Mouse (Mus musculus) bone marrow macrophage, adult 2 months (primary cell): ENCODE measurements around the gene Ppp1r21. TPM values are rescaled to one million over a fixed set of nuclear protein-coding genes. Genes with fewer than 3 reads are reported as not detected.
A peak's percentile ranks its signal among the peaks of the same experiment; 100 is the strongest.

Source experiments
- H3K27ac ChIP-seq: 2 replicates; pipeline ENCODE4 v1.5.1; 2012; ENCODE audit warnings: low read depth, low read length; ENCODE audit not compliant: insufficient read depth
- H3K4me1 ChIP-seq: 2 replicates; pipeline ENCODE4 v1.6.1; 2012; ENCODE audit warnings: low read length; ENCODE audit not compliant: control insufficient read depth, insufficient read depth
- H3K4me3 ChIP-seq: 2 replicates; pipeline ENCODE4 v1.5.1; 2012; ENCODE audit warnings: mild to moderate bottlenecking, low read length, moderate library complexity; ENCODE audit not compliant: insufficient read depth
- CTCF ChIP-seq: IDR thresholded peaks from 2 replicates; pipeline ENCODE4 v1.5.1; 2012; ENCODE audit warnings: low read depth, mild to moderate bottlenecking, low read length, moderate library complexity
- POLR2A ChIP-seq: IDR thresholded peaks from 2 replicates; pipeline ENCODE4 v1.6.1; 2012; ENCODE audit warnings: mild to moderate bottlenecking, low read depth, low read length, borderline replicate concordance
- polyA plus RNA-seq: library from polyadenylated mRNA; stranded (reverse); fragments of >200 nt; gene quantifications from 2 replicates; pipeline ENCODE4 v1.2.4, GENCODE M21; 2012; ENCODE audit not compliant: missing spikeins, insufficient read depth, insufficient read length

Ppp1r21 gene
- polyA plus RNA-seq, 1 experiment = 109 TPM

- Histone ChIP-seq H3K4me1 (peaks cover 63% of the 10 kb centered on the region), H3K4me3 (no peak overlapping the region), H3K27ac (peak overlapping the region; percentile 43)
- TF ChIP-seq POLR2A (no peak), CTCF (no peak)
Observed at GRCm38 (mm10) chr17:88549411-88550191, 19.7 kb downstream of the Ppp1r21 start.

DNA sequence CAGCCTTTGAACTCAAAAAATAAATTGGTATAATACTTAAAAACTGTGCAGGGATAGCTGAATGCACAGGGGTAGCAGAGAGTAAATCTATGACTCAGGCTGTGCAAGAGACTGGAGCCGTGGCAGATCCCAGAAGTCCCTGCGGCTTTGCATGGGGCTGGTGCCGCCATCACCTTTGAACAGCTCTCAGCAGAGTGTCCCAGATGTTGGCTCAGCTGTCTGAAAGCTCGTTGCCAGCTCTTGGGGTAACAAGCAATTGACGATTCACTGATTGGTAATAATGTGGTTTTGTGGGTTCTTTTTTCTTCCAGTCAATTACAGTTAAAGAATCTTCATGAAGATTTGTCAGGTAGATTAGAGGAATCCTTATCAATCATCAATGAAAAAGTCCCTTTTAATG, 20.4 kb downstream of the Ppp1r21 start:
- Histone ChIP-seq H3K27ac (peak overlapping the region; percentile 100), H3K4me1 (peaks cover 56% of the 10 kb centered on the region), H3K4me3 (no peak overlapping the region)
- TF ChIP-seq CTCF (no peak), POLR2A (no peak)

GRCm38 (mm10) chr17:88550981-88551940, 21.3 kb downstream of the Ppp1r21 start:
- Histone ChIP-seq H3K4me3 (peak overlapping the region; percentile 48), H3K4me1 (peaks cover 50% of the 10 kb centered on the region), H3K27ac (peak overlapping the region; percentile 100)
- TF ChIP-seq CTCF (no peak; the same call in 1 of the 2 replicates), POLR2A (no peak)

DNA sequence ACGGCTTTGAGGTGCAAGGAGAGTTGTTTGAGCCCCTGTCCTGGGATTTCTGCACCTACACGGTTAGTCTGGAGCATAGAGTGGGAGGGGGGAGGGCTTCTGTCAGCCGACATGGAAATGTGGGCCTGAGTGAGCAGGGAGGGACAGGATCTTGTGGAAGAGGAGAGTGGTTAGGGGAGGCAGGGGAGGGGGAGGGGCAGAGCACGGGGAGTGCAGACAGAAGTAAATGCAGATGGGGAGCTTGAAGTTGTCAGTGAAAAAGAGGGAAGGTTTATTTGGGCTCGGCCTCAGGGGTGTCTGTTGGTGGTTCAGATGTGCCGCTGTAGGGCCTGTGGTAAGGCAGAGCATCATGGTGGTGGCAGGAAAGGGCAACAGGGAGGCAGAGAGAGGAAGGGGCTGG, 22.6 kb downstream of the Ppp1r21 start:
- TF ChIP-seq CTCF (no peak), POLR2A (no peak)
- Histone ChIP-seq H3K4me1 (peaks cover 54% of the 10 kb centered on the region), H3K4me3 (no peak overlapping the region), H3K27ac (peak overlapping the region; percentile 99)

DNA sequence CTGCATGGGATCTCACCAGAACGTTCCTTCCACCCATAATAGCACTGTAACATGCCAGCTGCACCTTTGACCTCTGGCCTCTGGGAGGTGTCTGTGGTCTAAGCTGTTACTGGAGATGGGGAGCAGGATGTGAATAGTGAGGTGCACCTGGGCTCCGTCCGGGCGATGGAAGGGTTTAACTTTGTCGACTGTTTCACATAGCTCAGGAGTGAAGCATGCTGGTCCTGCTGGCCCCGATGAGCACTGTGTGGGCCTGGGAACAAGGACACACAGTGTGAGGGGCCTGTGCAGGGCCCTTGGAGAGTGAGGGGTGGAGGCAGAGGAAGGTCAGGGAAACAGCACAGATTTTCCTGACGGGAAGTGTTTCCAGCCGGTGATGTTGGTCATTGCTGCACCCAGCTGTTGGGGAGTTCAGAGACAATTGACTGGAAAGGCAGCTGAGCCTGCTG, 23.1 kb downstream of the Ppp1r21 start:
- Histone ChIP-seq H3K4me1 (peaks cover 54% of the 10 kb centered on the region), H3K4me3 (no peak overlapping the region), H3K27ac (peak overlapping the region; percentile 99)
- TF ChIP-seq POLR2A (no peak), CTCF (no peak)

DNA sequence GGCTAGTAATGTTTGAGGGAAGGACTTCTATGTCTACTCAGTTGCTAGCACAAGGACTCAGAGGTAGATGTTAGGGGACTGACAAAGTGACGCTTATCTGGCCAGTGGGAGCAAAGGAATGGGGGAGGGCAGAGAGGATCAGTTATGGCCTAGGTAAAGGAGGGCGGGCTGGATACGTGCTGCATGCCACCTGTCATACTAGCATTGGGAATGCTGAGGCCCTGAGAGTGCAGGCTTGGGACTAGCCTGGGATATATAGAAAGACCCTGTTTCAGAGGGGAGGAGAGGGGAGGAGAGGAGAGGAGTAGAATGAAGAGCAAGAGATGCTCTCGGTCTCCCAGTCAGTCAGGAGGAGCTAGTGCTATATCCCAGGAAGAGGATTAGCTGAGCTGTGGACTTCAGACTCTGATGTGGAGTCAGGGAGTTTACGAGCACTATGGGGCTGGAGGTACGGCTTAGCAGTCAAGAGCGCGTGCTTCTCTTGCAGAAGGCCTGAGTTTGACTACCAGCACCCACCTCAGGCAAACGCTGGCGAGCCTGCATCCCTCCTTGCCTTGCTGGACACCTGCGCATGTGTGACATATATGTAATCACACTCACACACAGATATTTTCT, 23.7 kb downstream of the Ppp1r21 start:
- TF ChIP-seq CTCF = no peak
- no peak for TF ChIP-seq POLR2A
- no peak overlapping the region for H3K4me3 ChIP-seq
- H3K27ac ChIP-seq = peak overlapping the region; percentile 99
- H3K4me1 ChIP-seq = peaks cover 54% of the 10 kb centered on the region

- Histone ChIP-seq H3K27ac (no peak overlapping the region), H3K4me1 (peaks cover 37% of the 10 kb centered on the region), H3K4me3 (no peak overlapping the region)
- TF ChIP-seq CTCF = no peak
- TF ChIP-seq POLR2A = no peak
Observed at GRCm38 (mm10) chr17:88556176-88556575, 26.3 kb downstream of the Ppp1r21 start.

- H3K4me3 ChIP-seq = no peak overlapping the region
- TF ChIP-seq POLR2A (no peak), CTCF (no peak)
- H3K4me1 ChIP-seq = peaks cover 35% of the 10 kb centered on the region
- H3K27ac ChIP-seq = peak overlapping the region; percentile 10; the same call in 1 of the 2 replicates
Observed at GRCm38 (mm10) chr17:88556688-88557087, 26.8 kb downstream of the Ppp1r21 start.

GRCm38 (mm10) chr17:88558168-88558842, 28.4 kb downstream of the Ppp1r21 start:
- Histone ChIP-seq H3K27ac (no peak overlapping the region), H3K4me3 (no peak overlapping the region), H3K4me1 (peaks cover 19% of the 10 kb centered on the region)
- TF ChIP-seq CTCF = no peak
- TF ChIP-seq POLR2A = no peak
